Mouse (Mus musculus) thymus, postnatal 10 days (tissue): Measurements from ENCODE around the gene Ppfibp2.

Experiments used
- DNase-seq, 2 experiments: peaks; one replicate each; pipeline ENCODE4 v3.0.0; 2021; ENCODE audit warnings: low spot score in 2 of 2

The Ppfibp2 gene

GRCm38 (mm10) chr7:107702461-107703380 lies 107.7 kb downstream of the Ppfibp2 start:
- DNase-seq = peak; percentile 43 to 50

GRCm38 (mm10) chr7:107705941-107706340 lies 110.9 kb downstream of the Ppfibp2 start:
- DNase-seq = no peak

- peak; percentile 79 to 81 for DNase-seq
Measured at GRCm38 (mm10) chr7:107707650-107708049, 112.6 kb downstream of the Ppfibp2 start.

GRCm38 (mm10) chr7:107708491-107709112 lies 113.6 kb downstream of the Ppfibp2 start:
- peak; percentile 85 to 89 for DNase-seq

- no peak for DNase-seq
Measured at GRCm38 (mm10) chr7:107712743-107713142, 117.7 kb downstream of the Ppfibp2 start.

- DNase-seq = no peak
Measured at GRCm38 (mm10) chr7:107714067-107714466, 119.1 kb downstream of the Ppfibp2 start.

- no peak for DNase-seq
Measured at GRCm38 (mm10) chr7:107720771-107721170, 125.8 kb downstream of the Ppfibp2 start.

GRCm38 (mm10) chr7:107722536-107722935 lies 127.5 kb downstream of the Ppfibp2 start:
- DNase-seq = no peak

- no peak for DNase-seq
Measured at GRCm38 (mm10) chr7:107727538-107727937, 132.5 kb downstream of the Ppfibp2 start.

GRCm38 (mm10) chr7:107730587-107730986 lies 135.6 kb downstream of the Ppfibp2 start:
- DNase-seq = no peak

GRCm38 (mm10) chr7:107733162-107733561 lies 138.2 kb downstream of the Ppfibp2 start:
- no peak for DNase-seq

GRCm38 (mm10) chr7:107738726-107739125 lies 143.7 kb downstream of the Ppfibp2 start:
- peak in 1 of 2 experiments; percentile 11 for DNase-seq

- DNase-seq = no peak
Measured at GRCm38 (mm10) chr7:107742963-107743465, 148.0 kb downstream of the Ppfibp2 start.

- no peak for DNase-seq
Measured at GRCm38 (mm10) chr7:107744454-107744853, 149.4 kb downstream of the Ppfibp2 start.

GRCm38 (mm10) chr7:107745111-107745510 lies 150.1 kb downstream of the Ppfibp2 start:
- DNase-seq = no peak

GRCm38 (mm10) chr7:107746036-107746435 lies 151.0 kb downstream of the Ppfibp2 start:
- DNase-seq = no peak

GRCm38 (mm10) chr7:107747476-107747875 lies 152.5 kb downstream of the Ppfibp2 start:
- no peak for DNase-seq

- DNase-seq = peak; percentile 39 to 78
Measured at GRCm38 (mm10) chr7:107747954-107748353, 152.9 kb downstream of the Ppfibp2 start.

GRCm38 (mm10) chr7:107749270-107749669 lies 154.3 kb downstream of the Ppfibp2 start:
- peak in 1 of 2 experiments; percentile 44 for DNase-seq

- no peak for DNase-seq
Measured at GRCm38 (mm10) chr7:107749721-107750120, 154.7 kb downstream of the Ppfibp2 start.

- DNase-seq = no peak
Measured at GRCm38 (mm10) chr7:107752031-107752520, 157.1 kb downstream of the Ppfibp2 start.

GRCm38 (mm10) chr7:107755905-107756304 lies 160.9 kb downstream of the Ppfibp2 start:
- no peak for DNase-seq
